Comparison of ENCODE assay signal across 9 mouse cellular contexts in genomic region chr2:105673631-105674060, GRCm38 (mm10). TPM values are rescaled to one million over a fixed set of nuclear protein-coding genes. Genes with fewer than 3 reads are reported as not detected.
DNase-seq lines count a peak whose midpoint lies in the region; ATAC-seq and TF ChIP-seq lines count a peak whose summit lies in the region.
"Had no signal": no experiment of that assay in that cellular context is flagged by ENCODE, and none has a peak within 500 bp of the region (broad histone marks: within the 10 kb centered on the region; RNA-seq: fewer than 3 reads in every experiment).

No protein-coding gene starts in this region.

- H3K36me3 ChIP-seq in kidney, postnatal 0 days (ENCODE audit: insufficient read depth, low read length): no peaks in the 10 kb centered on the region
- H3K36me3 ChIP-seq in heart, embryonic 15.5 days: no peaks in the 10 kb centered on the region

- H3K9ac ChIP-seq in kidney, postnatal 0 days (ENCODE audit: low read depth, low read length): no peak overlapping the region
- no peak overlapping the region for H3K9ac ChIP-seq in heart, embryonic 15.5 days

- peak overlapping the region; percentile 9; the same call in 1 of the 2 replicates for H3K4me3 ChIP-seq in kidney, postnatal 0 days (replicated peaks; ENCODE audit: low read depth, low read length)
- no peak overlapping the region for H3K4me3 ChIP-seq in cortical plate, adult 2 months (ENCODE audit: insufficient read depth, low read length)
- peak overlapping the region; percentile 42 for H3K4me3 ChIP-seq in heart, embryonic 15.5 days

- WGBS in kidney, postnatal 0 days: 1% methylated on average over 10 of the region's 10 CpGs
- 5% methylated on average over 10 of the region's 10 CpGs for WGBS in heart, embryonic 15.5 days

- peak; percentile 32 for DNase-seq in kidney, postnatal 0 days (ENCODE audit: low spot score)
- DNase-seq in kidney, adult 9 months: no peak
- no peak for DNase-seq in ovary, postnatal 14 days (ENCODE audit: low spot score)
- DNase-seq in layer of hippocampus, adult 18-20 months (ENCODE audit: low spot score in 2 of 2): no peak
- no peak for DNase-seq in urinary bladder, postnatal 36 days (ENCODE audit: low spot score in 2 of 2)

- no peaks in the 10 kb centered on the region for H3K9me3 ChIP-seq in kidney, postnatal 0 days (replicated peaks; ENCODE audit: low read length)
- H3K9me3 ChIP-seq in heart, embryonic 15.5 days (replicated peaks): no peaks in the 10 kb centered on the region

- peak overlapping the region; percentile 50 for H3K4me2 ChIP-seq in kidney, postnatal 0 days (ENCODE audit: low read length)
- peak overlapping the region; percentile 74 for H3K4me2 ChIP-seq in heart, embryonic 15.5 days

- TF ChIP-seq CTCF in kidney, postnatal 0 days (IDR thresholded peaks at IDR 0.05; ENCODE audit: low read depth): no peak
- TF ChIP-seq CTCF in cortical plate, adult 2 months (IDR thresholded peaks at IDR 0.05; ENCODE audit: extremely low read depth, insufficient read depth, low read length): no peak

- TF ChIP-seq POLR2A in cortical plate, adult 2 months (IDR thresholded peaks at IDR 0.05; ENCODE audit: extremely low read depth, insufficient read depth, low read length): no peak

- H3K27ac ChIP-seq in kidney, postnatal 0 days: no peak overlapping the region
- H3K27ac ChIP-seq in cortical plate, adult 2 months (ENCODE audit: insufficient read depth, low read length): peak overlapping the region; percentile 47; the same call in 1 of the 2 replicates
- H3K27ac ChIP-seq in heart, embryonic 15.5 days: no peak overlapping the region

- peaks cover 89% of the 10 kb centered on the region for H3K27me3 ChIP-seq in kidney, postnatal 0 days (ENCODE audit: insufficient read depth, low read length)
- peaks cover 97% of the 10 kb centered on the region for H3K27me3 ChIP-seq in heart, embryonic 15.5 days

- ATAC-seq in kidney, postnatal 0 days (replicated peaks; ENCODE audit: low FRiP score, low read depth): no peak
- ATAC-seq in heart, embryonic 15.5 days (replicated peaks; ENCODE audit: insufficient number of reproducible peaks, insufficient read depth, low FRiP score, low read depth): no peak
- ATAC-seq in megakaryocyte, adult 5-6 weeks (ENCODE audit: poor library complexity, severe bottlenecking): 0 out of 2 replicates have a peak, but pooled peaks have one; percentile 1

- H3K4me1 ChIP-seq in kidney, postnatal 0 days (replicated peaks; ENCODE audit: insufficient read depth, low read length): peaks cover 12% of the 10 kb centered on the region
- no peaks in the 10 kb centered on the region for H3K4me1 ChIP-seq in cortical plate, adult 2 months (ENCODE audit: control insufficient read depth, insufficient read depth, low read length)
- peaks cover 47% of the 10 kb centered on the region for H3K4me1 ChIP-seq in heart, embryonic 15.5 days (replicated peaks)

RNA-seq across cellular contexts. Expression of gene Pax6, which starts 4.9 kb away (rescaled TPM):
- 0.38 TPM in 1 of 2 replicates, not detected in the other for polyA plus RNA-seq in kidney, postnatal 0 days (2015; fragmentation: Nextera tagmentation; extraction: Ambion mirVana)
- 9.2 and 11.7 TPM in 2 replicates for polyA plus RNA-seq in cortical plate, adult 2 months (2012; rRNA removed)
- polyA plus RNA-seq in heart, embryonic 15.5 days (2015; fragmentation: Nextera tagmentation; extraction: Ambion mirVana): 0.05 and 0.18 TPM in 2 replicates
- not detected in 2 replicates for total RNA-seq in megakaryocyte, adult 5-6 weeks (2015)
- total RNA-seq in megakaryocyte, adult 5-6 weeks (2017): not detected in 2 replicates
- total RNA-seq in layer of hippocampus, adult 18-20 months (2021): 10 to 100 TPM; 10.2 to 12.9 TPM
- total RNA-seq: gastrocnemius, adult 8-10 months had no signal
